Mouse (Mus musculus): ENCODE results near the gene E030030I06Rik.
"Not testable (repeated sequence)": the region's sequence is repeated elsewhere in the genome, so short reads cannot be mapped to it uniquely, and the experiment has no call there.

DNA sequence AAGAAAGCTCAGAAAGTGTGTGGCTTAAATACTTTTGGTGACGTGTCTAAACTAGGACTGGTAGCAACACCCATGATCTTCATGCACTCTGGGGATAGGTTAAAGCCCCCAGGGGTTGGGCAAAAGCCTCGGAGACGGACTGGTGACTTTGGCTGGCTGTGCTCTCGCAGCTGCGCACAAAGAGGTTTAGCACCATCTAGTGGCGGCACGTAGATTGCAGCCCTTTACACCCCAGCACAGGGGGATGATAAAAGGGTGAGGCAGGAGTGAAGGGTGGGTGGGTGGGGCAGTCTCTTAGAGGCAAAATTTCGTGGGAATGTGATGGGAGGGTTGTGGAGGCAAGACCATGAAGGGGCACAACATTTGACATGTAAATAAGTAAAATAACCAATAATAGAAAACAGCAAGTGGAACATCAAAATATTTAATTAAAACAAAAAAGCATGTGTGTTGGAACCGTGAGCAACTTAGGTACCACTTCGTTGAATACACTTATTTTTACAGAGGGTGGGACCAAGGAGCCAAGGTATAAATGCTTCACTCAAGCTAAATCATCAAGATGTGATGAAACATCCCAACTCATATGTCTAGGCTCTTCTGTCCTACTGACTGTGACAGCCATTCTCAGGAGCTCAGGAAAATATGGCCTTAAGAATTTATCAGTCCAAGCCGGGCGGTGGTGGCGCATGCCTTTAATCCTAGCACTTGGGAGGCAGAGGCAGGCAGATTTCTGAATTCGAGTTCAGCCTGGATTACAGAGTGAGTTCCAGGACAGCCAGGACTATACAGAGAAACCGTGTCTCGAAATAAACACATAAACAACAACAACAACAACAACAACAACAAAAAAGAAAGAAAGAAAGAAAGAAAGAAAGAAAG is 14.9 kb upstream of the E030030I06Rik start:
- TF ChIP-seq POLR2A (IDR thresholded peaks at IDR 0.05; ENCODE audit: low read depth, low read length) = not testable (repeated sequence)
- peak; percentile 16; the same call in 1 of the 2 replicates for TF ChIP-seq CTCF (IDR thresholded peaks at IDR 0.05; ENCODE audit: extremely low read depth, insufficient read length, insufficient replicate concordance, low read depth, low read length)

All from small intestine, adult 2 months (tissue).